Mouse (Mus musculus) kidney, postnatal 4 days (tissue): ENCODE results near the gene Erp27.

Experiments
- DNase-seq, 2 experiments: peaks; one replicate each; pipeline ENCODE4 v3.0.0; 2021; ENCODE audit warnings: mixed read lengths in 2 of 2

Erp27 gene

GRCm38 (mm10) chr6:136861020-136861419 lies 61.0 kb downstream of the Erp27 start:
- DNase-seq: no peak

- peak in 1 of 2 experiments; percentile 39 for DNase-seq
Observed at GRCm38 (mm10) chr6:136858420-136858819, 63.6 kb downstream of the Erp27 start.

DNA sequence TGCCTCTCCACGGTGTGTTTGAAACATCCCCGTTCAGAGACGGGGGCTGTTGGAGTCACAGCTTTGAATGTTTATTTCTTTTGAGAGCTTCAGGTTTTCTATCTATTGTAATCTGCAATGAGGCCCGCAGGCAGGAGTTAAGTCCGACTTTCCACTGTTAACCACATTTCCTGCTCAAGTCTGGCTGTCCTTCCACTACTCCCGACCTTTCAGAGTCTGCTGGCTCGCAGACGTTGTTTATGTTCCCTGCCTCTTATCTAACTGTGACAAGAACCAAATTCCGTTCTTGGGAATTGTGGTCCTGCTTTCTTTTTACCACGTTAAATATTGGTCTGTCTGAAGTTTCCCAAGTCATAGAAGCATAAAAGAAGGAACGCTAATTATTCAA lies 64.1 kb downstream of the Erp27 start:
- DNase-seq: peak in 1 of 2 experiments; percentile 63
